Mouse (Mus musculus) layer of hippocampus, adult 18-20 months (tissue): ENCODE data around the gene Tradd. TPM values are rescaled to one million over a fixed set of nuclear protein-coding genes. Genes with fewer than 3 reads are reported as not detected.

ENCODE experiments used
- DNase-seq, 2 experiments: peaks; one replicate each; pipeline ENCODE4 v3.0.0; 2022; ENCODE audit warnings: low spot score in 2 of 2
- long read RNA-seq: library from polyadenylated mRNA; stranded (forward); transcript quantifications from one replicate; pipeline ENCODE4 v2.0.0, GENCODE M21; 2021
- total RNA-seq, 2 experiments: library from RNA; stranded (reverse); gene quantifications; 2 replicates each; pipeline ENCODE4 v1.2.3; 2021

Gene Tradd
- total RNA-seq: 1 to 10 TPM; 7.8 to 8.5 TPM
- long read RNA-seq, partial matches to known transcripts: 1 of 8 reads
- long read RNA-seq, other reads (novel, unspliced or antisense): 4 of 8 reads

DNA sequence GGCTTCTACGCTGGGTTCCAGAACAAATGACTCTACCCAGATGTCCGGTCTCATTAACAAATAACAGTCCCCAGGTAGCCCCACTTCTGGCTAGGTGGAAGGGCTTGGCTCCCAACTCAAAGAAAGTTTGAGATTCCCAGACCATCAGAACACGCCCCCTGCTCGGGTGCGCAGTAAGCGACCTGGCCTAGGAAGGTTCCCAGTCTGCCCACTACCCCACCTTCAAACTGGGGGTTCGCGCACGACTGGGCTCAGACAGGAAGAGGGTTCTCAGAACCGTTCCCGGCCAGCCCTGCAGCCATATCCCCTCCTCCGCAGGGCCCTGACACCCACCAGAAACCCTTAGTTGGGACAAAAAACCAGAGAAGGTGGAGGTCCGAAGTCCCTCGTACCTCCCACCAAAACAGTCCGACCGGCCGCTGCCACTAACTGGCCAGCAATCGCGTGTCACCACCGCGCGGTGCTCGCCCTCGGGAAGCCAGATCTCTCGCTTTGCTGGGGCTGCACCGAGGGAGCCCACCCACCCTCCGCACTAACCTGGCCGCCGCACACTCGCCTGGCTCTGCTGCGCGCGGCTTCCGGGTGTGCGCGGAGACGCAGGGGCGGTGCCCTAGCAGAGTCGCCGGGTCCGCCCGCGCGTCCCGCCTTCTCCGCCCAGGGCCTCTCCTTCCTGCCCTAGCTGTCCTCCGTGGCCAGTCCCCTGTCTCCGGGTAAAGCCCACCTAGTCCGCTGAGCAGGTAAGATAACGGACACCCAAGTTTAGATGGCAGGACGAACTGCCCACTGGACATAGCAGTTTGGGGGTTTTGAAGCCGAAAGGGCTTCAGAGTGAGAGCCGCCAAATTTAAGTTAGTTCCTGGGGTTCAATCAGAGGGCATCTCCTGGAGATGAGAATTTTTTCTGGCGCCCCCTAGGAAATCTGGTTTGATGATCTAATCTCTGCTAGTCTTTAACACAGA, at the start of gene Tradd, which contains the start of gene Fbxl8:
Tradd (minus strand) TSS at position 586 of the 959 bp plus-strand sequence.
Fbxl8 (plus strand) TSS at position 625 of the 959 bp plus-strand sequence.
- no peak for DNase-seq

DNA sequence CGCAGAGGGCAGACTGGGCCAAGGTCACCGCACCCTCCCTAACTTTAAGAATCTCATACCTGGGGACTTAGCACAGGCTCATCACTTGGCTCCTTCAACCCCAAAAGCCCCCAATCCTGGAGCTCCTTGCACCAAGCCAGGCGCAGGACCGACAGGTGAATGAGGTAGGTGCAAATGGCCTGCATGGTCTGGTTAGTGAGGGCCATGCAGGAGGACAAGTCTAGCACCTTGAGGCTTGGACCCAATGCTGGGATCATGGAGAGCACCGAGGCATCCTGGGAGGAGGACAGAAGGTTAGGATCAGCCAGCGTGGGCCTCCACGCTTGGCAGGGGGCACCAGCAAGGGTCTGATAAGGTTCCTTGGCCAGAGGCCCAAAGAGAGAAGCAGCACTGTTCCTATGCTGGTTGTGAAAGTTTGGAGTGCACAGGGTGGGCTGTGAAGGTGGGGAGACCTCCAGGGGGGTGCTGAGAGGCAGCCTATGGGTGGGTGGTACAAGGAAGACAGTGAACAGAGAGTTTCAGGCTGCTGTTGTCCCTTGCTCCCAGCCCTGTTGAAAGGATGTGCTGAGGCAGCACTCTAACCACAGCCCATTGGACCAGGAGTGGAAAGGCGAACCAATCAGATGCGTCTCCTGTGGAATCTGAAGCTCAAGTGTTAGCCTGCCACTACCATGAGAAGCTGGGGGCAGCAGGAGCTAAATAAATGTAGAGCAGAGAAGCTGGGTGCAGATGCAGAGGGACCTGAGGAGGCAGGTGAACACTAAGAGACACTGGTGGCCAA, 49.4 kb upstream of the Tradd start:
- DNase-seq: no peak

DNA sequence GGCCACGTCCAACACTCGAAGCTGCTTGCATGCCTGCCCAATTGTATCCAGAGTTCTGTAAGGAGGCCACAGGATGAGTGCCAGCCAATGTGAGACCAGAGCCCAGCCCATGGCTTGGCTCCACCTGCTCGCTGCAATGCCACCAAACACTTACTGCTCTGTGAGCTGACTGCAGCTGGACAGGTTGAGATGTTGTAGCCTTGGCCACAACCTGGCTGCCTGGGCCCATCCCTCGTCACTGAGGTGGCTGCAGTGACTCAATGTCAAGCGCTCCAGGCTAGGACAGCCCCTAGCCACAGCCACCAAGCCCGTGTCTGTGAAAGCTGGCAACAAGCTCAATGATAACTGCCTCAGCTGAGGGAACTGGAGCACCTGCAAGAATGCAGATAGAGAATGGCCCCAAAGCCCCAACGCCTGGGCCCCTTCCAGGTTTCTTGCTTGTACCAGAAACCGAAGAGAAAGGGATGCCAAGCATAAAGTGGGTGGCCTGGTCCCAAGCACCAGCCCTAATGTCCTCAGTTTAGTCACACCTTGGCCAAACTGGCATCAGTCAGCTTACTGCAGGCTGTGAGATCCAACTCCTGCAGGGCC, 48.6 kb upstream of the Tradd start:
- DNase-seq: no peak

DNA sequence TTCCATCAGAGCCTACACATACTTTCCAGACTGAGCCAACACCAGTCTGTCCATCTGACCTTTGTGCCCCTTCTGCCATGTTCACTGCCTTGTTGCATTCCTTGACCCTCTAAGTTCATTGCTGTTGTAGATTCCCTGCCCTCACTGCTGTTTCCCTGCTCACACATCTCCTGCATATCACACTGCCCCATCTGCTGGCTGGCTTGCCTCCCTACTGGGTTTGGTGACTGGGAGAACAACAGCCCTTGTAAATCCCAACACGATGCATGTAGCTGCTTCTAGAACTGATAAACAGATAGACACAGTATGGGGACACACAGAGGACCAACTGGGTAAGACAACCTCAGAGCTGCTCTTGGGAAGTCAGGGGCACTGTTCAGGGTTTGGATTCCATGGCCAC, 47.3 kb upstream of the Tradd start:
- DNase-seq: no peak

DNA sequence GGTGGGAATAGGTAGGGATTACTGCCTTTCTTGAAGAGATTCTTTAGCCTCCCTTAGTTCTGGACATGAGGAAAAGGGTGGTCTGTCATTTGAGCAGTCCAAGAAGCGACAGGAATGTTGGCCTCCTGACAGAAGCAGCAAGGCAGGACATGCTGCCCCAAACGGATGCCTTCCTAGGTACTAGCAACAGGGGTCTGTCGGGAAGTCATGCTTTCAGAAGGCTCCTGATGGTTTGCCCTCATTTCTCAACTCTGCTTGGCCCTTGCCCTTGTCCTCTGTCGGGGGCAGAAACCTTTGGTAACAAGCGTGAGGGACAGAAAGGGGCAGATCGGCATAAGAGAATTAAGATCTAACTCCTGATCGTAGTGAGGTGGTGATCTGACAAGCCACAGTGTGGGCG, 45.7 kb upstream of the Tradd start:
- no peak for DNase-seq

DNA sequence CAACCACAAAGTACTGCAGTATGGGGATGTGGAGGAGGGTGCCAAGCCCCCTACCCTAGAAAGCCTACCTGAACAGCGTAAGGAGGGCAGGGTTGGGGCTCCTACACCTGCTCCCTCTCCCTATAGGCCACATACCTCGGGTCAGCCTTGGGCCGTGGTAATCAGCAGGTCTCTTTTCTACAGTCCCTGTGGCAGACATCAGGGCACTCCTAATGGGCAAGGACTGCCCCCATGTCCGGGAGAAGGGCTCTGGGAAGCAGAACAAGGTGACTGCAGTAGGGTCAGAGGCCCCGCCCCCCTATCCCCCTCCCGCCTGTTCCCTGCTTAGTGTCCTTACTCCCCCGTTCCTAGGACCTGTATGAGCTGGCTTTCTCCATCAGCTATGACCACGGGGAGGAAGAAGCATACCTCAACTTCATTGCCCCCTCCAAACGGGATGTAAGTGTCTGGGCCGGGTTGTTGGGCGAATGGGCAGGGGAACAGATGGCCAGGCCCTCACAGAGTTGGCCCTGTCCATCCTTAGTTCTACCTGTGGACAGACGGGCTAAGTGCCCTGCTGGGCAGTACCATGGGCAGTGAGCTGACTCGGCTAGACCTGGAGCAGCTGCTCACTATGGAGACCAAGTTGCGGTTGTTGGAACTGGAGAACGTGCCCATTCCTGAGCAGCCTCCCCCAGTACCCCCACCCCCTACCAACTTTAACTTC, 44.9 kb upstream of the Tradd start:
- no peak for DNase-seq

DNA sequence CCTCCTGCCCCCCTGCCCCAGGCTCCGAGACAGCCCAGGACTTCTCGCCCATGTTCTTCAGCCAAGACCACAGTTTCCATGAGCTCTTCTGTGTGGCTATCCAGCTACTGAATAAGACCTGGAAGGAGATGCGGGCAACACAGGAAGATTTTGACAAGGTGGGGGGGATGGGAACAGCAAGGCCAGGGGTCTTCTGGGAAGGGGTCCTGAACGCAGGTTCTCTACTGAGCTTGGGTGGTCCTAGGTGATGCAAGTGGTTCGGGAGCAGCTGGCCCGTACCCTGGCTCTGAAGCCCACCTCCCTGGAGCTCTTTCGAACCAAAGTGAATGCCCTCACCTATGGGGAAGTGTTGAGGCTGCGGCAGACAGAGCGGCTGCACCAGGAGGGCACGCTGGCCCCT, 44.0 kb upstream of the Tradd start:
- no peak for DNase-seq

DNA sequence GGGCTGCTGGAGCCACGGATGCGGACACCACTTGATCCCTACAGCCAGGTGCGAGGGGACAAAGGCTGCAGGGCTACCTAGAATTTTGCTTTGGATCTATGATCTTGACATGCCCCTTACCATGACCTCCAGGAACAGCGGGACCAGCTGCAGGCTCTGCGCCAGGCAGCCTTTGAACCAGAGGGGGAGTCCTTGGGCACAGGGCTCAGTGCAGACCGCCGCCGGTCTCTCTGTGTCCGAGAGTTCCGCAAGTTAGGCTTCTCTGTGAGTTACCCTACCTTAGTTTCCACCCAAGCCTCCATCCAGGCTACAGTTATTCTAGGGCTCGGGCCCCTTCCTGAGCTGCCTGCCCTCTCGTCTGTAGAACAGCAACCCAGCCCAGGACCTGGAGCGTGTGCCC, 43.3 kb upstream of the Tradd start:
- no peak for DNase-seq

DNA sequence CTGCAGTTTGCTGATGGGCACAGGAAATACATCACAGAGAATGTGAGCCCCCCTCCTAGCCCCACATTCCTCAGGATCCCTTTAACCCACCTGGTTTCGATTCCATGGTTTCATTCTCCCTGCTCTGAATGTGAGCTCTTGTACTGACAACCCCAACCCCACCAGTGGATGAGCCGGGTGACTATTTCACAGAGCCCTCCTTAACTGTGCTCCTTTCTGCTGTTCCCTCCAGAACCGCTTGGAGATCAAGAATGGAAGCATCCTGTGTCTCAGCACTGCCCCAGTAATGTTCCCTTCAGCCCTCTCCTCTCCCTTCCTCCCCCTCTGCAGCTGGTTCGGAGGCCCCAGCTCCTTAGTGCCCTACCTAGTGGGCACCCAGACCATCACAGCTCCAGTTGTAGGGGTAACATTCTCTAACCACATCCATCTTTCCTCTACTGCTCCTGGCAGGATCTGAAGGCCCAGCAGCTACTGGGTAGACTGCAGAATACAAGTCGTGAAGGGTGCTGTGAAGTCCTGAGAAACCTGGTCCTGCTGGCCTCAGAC, 41.8 kb upstream of the Tradd start:
- DNase-seq: no peak

DNA sequence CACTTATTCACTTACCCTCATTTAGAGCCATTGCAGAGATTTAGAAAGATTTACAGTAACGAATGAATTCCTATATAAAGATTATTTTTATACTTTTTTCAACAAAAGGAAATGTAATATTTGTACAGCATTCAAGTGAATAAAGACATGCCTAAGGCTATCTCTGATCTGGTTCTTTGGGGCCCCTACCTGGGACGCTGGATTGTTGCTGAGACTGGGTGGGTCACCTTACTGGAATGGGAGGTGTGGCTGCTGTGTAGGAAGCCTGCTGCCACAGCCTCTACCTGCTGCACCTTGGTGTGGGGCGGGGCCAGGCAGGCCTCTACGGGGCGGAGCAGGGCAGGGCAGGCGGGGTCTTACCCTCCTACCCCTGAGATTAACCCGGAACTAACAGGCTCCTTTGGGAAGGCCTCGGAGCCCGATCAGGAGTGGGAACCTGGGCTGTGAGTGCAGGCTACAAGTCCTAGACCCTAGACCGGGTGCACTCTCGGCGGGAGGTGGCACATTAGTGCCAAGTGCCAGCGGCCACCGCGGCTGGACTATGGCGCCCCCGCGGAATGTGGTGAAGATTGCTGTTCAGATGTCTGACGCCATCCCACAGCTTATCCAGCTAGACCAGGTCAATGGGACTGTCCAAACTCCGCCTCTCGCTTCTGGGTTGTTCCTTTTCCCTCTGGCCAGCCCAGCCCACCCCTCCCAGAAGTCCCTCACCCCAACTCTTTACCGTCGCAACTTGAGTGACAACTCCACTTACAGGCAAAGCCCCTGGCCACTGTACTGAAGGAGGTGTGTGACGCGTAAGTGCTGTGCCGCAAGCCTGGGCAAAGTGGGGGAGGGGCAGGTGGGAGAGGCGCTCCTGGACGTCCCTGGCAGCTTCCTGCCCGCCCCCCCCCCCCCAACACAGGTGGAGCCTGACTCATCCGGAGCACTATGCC, 41.1 kb upstream of the Tradd start, which contains the start of gene Elmo3:
Elmo3 (plus strand) TSS at position 391 of the 935 bp plus-strand sequence.
- peak; percentile 43 to 46 for DNase-seq

DNA sequence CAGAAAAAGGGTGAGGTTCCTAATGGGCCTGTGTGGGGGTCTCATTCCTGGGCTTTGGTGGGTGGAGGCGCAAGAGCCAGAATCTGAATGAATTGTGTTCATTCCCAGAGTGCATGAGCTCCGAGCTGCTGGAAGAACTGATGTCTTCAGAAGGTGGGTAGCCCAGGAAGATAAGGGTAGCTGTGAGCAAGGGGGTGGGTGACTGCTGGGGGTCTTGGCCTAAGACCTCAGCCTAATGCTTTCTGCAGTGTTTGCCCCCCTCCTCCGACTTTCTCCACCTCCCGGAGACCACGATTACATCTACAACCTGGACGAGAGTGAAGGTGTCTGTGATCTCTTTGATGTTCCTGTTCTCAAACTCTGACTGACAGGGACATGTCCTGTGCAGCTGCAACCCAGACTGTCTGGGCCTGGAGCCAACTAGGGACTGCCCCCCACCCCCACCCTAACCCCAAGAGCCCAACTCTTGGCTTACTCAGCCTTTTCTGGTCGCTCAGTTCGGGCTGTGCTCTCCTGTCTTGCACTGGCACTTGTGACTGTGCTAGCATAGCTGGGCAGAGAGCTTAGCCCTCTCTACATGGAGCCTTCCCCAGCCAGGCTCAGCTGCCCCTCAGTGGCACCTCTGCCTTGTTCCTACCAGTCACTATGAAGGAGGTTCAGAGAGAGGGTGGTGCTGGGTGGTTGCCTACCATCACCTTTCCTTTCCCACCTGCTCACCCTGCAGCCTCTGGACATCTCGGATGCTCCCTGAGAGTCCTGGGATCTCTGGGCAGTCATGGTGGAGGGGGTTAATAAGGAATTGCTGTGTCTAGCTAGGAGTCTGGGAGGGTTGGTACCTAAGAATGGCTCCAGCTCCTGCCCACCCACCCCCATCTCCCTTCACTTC, 40.2 kb upstream of the Tradd start:
- no peak for DNase-seq

DNA sequence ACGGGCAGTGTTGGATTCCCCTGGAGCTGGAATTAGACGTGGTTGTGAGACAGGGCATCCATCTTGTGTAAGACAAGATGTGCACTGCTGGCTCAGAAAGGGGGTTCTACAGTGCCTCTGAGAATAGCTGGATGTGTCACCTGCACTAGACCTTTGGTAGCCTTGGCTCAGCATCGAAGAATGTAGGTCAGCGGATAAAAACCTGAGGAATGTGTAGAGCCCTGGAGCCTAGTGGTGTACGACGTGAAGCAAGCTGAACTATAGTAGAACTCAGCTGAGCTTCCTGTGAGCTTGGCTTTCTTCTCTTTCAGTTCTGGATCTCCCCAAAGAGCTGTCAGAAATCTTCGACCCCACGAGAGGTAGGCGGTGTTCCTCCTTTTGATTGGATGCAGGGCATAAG, 39.5 kb upstream of the Tradd start:
- DNase-seq: no peak

DNA sequence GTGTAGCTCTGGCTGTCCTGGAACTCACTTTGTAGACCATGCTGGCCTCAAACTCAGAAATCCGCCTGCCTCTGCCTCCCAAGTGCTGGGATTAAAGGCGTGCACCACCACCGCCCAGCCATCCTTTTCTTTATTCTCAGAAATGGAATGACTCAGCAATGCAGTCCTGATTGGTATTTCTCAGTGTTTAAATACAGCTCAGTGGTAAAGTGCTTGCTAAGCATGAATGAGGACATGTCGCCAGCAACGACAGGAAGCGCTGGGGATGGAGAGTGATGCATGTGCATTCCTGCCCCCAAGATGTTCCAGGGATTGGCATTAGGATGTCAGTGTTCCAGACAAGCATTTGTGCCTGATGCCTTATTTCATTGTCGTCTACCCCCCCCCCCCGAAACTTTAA, 39.0 kb upstream of the Tradd start:
- DNase-seq: no peak

DNA sequence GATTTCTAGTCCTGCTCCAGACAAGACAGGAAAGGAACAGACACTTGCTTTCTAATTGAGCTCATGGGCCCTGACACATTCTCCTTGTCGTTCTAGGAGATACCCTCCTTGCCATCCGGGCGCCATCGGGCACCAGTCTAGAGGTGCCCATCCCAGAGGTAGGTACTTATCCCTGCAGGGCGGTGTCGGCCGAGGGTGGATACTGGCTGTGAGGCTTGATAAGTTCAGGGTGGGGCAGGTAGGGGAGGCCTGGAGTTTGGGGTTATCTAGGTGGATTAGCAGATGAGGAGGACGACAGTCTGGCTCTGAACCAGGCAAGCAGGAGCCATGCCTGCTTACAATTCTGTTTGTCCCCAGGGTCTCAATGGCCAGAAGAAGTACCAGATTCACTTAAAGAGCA, 35.6 kb upstream of the Tradd start:
- DNase-seq: no peak

DNA sequence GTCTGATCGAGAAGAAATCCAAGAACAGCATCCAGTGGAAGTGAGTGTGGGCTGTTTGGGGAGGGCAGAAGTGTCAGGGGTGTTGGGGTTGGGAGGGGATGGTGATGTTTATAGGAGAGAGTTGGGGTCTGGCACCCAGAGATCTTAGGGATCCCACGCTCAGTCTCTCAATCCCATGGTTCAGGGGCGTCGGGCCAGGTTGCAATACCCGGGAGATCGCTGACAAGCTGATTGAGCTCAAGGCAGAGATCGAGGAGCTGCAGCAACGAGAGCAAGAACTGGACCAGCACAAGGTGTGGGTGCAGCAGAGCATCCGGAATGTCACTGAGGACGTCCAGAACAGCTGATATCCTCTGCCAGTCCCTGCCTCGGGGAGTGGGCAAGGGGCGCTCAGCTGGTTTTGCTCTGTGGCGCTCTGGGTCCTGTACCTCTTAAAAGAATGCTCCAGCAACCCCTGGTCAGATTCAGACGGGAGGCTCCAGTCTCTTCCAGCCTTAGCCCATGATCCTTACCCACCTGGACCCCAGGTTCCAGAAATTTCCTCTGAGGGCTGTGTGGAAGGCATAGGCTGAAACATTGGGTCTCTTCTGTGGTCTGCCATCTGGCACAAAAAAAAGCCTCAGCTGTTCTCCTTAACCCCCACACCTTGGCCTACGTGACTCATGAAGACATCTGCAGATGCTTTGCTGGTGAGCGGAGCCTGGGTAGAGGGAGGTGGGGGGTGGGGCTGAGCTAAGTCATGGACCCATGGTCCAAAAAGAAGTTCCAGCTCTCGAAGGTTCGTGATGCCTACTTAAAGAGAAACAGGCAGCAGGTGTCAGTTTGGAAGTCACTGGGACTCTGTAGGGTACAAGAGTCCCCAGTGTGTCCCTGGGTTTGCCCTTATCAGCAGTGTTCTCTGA, 34.2 kb upstream of the Tradd start:
- DNase-seq: no peak

DNA sequence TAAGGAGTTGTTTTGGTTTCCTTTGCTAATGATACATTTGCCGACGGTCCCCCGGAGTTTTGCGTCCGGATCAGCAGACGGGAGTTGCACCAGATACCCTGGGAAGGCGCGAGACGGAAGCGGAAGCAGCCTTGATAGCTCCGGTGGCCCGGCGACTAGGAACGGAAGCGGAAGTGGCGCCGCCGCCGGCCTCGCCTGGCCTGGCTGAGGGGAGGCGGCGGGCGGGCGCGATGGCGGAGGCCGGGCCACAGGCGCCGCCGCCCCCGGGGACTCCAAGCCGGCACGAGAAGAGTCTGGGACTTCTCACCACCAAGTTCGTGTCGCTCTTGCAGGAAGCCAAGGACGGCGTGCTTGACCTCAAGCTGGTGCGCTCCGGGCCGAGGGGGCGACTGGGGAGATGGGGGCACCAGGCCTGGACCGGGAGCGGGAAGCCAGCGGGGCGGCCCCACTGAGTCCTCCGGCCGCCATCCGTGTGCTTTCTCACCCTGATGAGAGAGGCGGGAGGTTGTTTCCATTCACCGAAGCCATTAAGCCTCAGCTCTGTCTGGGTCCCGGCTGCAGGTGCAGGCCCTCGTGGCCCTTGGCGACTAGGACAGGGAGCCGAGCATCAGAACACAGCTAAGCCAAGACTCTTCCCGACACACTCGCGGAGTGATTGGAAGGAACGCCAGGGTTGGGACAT, 33.2 kb upstream of the Tradd start, which contains the start of gene E2f4:
E2f4 (plus strand) TSS at position 153 of the 682 bp plus-strand sequence.
- DNase-seq: peak; percentile 92 to 95
